Mouse (Mus musculus) hindbrain, embryonic 16.5 days (tissue): ENCODE measurements around the gene Shank3. TPM values are rescaled to one million over a fixed set of nuclear protein-coding genes. Genes with fewer than 3 reads are reported as not detected.

Experiments
- ATAC-seq: fragments of 200-750 bp; cut with Nextera tagmentation; 2 replicates; pipeline ENCODE4 v1.8.0; 2017; ENCODE audit warnings: moderate TSS enrichment, moderate library complexity
- H3K27ac ChIP-seq: fragments of 300-500 bp; sonication (generic); 2 replicates; pipeline ENCODE4 v1.5.1; 2014; ENCODE audit warnings: low read depth, mild to moderate bottlenecking, control low read depth, low read length, moderate library complexity
- H3K27me3 ChIP-seq: fragments of 300-500 bp; sonication (generic); replicated peaks from 2 replicates; pipeline ENCODE4 v1.6.1; 2014; ENCODE audit warnings: low read length; ENCODE audit not compliant: control insufficient read depth, insufficient read depth
- H3K36me3 ChIP-seq: fragments of 300-500 bp; sonication (generic); 2 replicates; pipeline ENCODE4 v1.6.1; 2014; ENCODE audit warnings: mild to moderate bottlenecking, low read length, moderate library complexity, mixed read lengths; ENCODE audit not compliant: control insufficient read depth, insufficient read depth
- H3K4me1 ChIP-seq: fragments of 300-500 bp; sonication (generic); 2 replicates; pipeline ENCODE4 v1.6.1; 2014; ENCODE audit warnings: low read depth, low read length; ENCODE audit not compliant: control insufficient read depth, insufficient read depth
- H3K4me2 ChIP-seq: fragments of 300-500 bp; sonication (generic); 2 replicates; pipeline ENCODE4 v1.6.1; 2014; ENCODE audit warnings: mild to moderate bottlenecking, low read length, control low read depth, moderate library complexity
- H3K4me3 ChIP-seq: fragments of 300-500 bp; sonication (generic); 2 replicates; pipeline ENCODE4 v1.5.1; 2014; ENCODE audit warnings: mild to moderate bottlenecking, low read length, control low read depth, moderate library complexity
- H3K9ac ChIP-seq: fragments of 300-500 bp; sonication (generic); 2 replicates; pipeline ENCODE4 v1.6.1; 2014; ENCODE audit warnings: low read depth, mild to moderate bottlenecking, control low read depth, low read length, moderate library complexity
- H3K9me3 ChIP-seq: fragments of 300-500 bp; sonication (generic); 2 replicates; pipeline ENCODE4 v1.6.1; 2014; ENCODE audit warnings: mild to moderate bottlenecking, low read length, moderate library complexity; ENCODE audit not compliant: control insufficient read depth
- WGBS: fragments of 180-500 bp; shearing (Covaris S2); extraction: QIAGEN DNeasy Blood & Tissue Kit; methylation state at CpG from one replicate; pipeline ENCODE4 v1.1.7; 2014; 5-methylcytosine and 5-hydroxymethylcytosine counted together
- polyA plus RNA-seq: library from polyadenylated mRNA; unstranded; fragments of >200 nt; fragmentation: Nextera tagmentation; extraction: Ambion mirVana; gene quantifications from 2 replicates; pipeline ENCODE4 v1.2.1, GENCODE M21; 2015

Shank3 gene
- polyA plus RNA-seq, 1 experiment from 2014 or later, result 8.4 TPM

DNA sequence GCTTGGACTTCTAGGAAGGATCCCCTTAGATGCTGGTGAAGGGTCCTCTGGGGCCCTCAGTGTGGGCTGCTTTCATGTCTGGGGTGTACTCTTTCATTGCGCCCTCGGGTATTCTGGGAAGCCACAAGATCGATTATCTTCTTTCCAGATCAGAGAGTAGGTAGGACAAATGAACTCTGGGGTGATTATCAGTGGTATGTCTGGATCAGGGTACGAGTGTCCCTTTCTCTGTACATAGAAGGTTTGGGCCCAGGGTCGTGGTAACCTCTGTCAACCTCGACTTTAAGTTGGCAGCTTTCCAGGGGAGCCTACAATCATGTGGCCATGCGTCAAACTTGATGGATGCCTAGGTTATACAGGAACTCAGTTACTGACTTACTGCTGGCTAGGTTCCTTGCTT, 26.5 kb downstream of the Shank3 start:
- 0 out of 2 replicates have a peak, but pooled peaks cover 4% of the 10 kb centered on the region for H3K36me3 ChIP-seq
- WGBS, result 81% methylated on average over 7 of the region's 7 CpGs
- ATAC-seq, result no peak

DNA sequence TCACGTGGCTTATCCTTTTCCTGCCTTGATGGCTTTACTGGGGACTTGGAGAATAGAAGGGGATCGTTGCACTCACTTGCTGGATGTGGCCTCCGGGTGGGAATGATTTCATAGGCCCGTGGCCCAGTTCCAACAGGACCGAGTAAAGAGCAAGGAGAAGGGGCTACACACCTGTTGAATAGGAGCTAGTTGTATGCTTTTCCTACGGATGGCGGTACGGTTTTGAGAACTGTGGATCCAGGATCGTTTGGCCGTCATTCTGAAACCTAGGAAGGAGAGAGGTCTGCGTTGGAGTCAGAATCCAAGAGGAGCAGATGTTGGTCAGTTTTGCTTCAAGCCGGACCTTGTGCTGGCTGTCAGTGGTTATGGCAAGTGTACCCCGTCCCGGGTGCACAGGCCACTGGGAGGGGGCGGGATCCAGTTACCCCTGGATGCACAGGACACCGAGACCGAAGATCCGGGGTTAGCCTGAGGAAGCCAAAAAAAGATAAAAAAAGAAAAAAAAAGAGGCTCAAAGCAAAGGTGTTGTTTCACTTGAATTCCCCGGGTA, 27.4 kb downstream of the Shank3 start:
- Histone ChIP-seq H3K4me3 (no peak overlapping the region), H3K9me3 (no peaks in the 10 kb centered on the region), H3K4me2 (no peak overlapping the region), H3K27me3 (0 out of 2 replicates have a peak, but pooled peaks cover 2% of the 10 kb centered on the region), H3K9ac (no peak overlapping the region), H3K4me1 (peaks cover 14% of the 10 kb centered on the region), H3K36me3 (0 out of 2 replicates have a peak, but pooled peaks cover 4% of the 10 kb centered on the region), H3K27ac (no peak overlapping the region)
- no peak for ATAC-seq
- WGBS, result 90% methylated on average over 19 of the region's 19 CpGs

More for the DNA sequence above, 26.5 kb downstream of the Shank3 start:
- Histone ChIP-seq H3K4me3 (no peak overlapping the region), H3K9me3 (no peaks in the 10 kb centered on the region), H3K27me3 (0 out of 2 replicates have a peak, but pooled peaks cover 2% of the 10 kb centered on the region), H3K4me1 (peaks cover 14% of the 10 kb centered on the region), H3K27ac (no peak overlapping the region), H3K9ac (no peak overlapping the region), H3K4me2 (no peak overlapping the region)

DNA sequence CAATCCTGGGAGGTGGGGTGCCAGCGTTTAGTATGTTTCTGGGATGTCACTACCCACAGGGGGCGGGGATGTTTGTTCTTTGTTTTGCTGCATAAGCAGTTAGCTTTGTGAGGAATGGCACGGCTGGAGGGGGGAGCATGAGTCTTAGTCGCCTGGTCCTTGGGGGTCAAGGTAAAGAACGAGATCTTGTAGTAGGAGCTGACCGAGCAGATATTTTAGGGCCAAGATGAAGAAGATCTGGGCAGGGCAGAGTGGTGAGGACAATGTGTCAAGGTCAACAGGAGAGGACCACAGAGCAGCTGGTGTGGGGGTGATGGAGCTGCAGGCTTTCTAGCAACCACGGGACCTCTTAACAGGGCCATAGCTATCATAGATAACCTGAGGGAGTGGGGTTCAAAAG, 28.0 kb downstream of the Shank3 start:
- H3K27ac ChIP-seq, result no peak overlapping the region
- H3K36me3 ChIP-seq, result 0 out of 2 replicates have a peak, but pooled peaks cover 4% of the 10 kb centered on the region
- H3K9me3 ChIP-seq, result no peaks in the 10 kb centered on the region
- no peaks in the 10 kb centered on the region for H3K27me3 ChIP-seq
- H3K4me3 ChIP-seq, result no peak overlapping the region
- ATAC-seq, result no peak
- peaks cover 19% of the 10 kb centered on the region for H3K4me1 ChIP-seq
- H3K4me2 ChIP-seq, result no peak overlapping the region
- 74% methylated on average over 7 of the region's 7 CpGs for WGBS
- H3K9ac ChIP-seq, result no peak overlapping the region

DNA sequence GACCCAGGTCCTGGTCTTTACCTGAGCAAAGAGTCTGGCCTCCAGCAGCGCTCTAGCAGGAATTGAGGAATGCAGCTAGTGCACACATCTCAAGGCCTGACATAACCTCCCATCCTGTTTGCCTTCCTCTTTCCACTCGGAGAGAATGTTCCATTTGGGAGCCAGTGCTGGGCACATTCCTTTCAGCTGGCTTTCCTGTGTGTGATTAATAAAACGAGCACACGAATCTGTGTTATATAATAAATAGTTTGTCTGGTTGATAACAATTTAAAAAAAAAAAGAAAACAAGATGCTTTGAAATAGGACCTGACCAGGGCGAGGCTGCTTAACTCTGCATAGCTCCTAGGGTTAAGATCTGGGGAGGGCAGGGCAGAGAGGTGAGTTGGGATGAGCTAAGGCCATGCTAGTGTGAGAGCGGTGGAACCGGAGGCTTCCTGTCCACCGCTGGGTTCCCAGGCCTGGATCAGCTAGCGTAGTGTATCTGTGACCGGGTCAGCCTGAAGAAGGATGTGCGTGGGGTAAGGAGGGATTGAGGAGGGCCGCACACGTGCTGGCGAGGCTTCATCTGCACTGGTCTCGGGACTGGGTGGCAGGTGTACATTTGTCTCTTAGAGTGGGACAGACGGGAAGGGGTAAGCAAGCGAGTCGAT, 28.9 kb downstream of the Shank3 start:
- H3K4me1 ChIP-seq, result peaks cover 24% of the 10 kb centered on the region
- H3K4me2 ChIP-seq, result no peak overlapping the region
- H3K36me3 ChIP-seq, result 0 out of 2 replicates have a peak, but pooled peaks cover 4% of the 10 kb centered on the region
- H3K9me3 ChIP-seq, result no peaks in the 10 kb centered on the region
- no peak for ATAC-seq
- H3K27ac ChIP-seq, result no peak overlapping the region
- 89% methylated on average over 18 of the region's 18 CpGs for WGBS
- no peak overlapping the region for H3K4me3 ChIP-seq
- H3K27me3 ChIP-seq, result no peaks in the 10 kb centered on the region
- H3K9ac ChIP-seq, result no peak overlapping the region

DNA sequence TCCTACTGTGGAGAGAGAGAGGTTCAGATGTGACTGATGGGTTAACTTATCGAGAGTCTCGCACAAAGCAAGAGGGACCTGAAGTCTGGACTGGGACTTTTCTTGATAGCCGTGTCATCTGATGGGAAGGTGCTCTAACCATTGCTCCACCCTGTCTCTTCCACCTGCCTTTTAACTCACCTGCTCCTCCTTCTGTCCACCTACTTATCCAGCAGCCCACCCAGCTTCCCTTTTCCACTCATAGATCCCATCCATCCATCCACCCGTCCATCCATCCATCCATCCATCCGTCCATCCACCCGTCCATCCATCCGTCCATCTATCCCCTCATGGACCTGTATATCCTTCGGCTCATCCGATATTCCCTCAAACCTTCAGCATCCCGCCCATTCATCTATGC, 29.5 kb downstream of the Shank3 start:
- H3K4me2 ChIP-seq, result no peak overlapping the region
- 0 out of 2 replicates have a peak, but pooled peaks cover 4% of the 10 kb centered on the region for H3K36me3 ChIP-seq
- no peaks in the 10 kb centered on the region for H3K9me3 ChIP-seq
- no peak overlapping the region for H3K9ac ChIP-seq
- H3K4me1 ChIP-seq, result peaks cover 26% of the 10 kb centered on the region
- WGBS, result 96% methylated on average over 10 of the region's 10 CpGs
- no peaks in the 10 kb centered on the region for H3K27me3 ChIP-seq
- ATAC-seq, result no peak
- no peak overlapping the region for H3K4me3 ChIP-seq
- H3K27ac ChIP-seq, result no peak overlapping the region

DNA sequence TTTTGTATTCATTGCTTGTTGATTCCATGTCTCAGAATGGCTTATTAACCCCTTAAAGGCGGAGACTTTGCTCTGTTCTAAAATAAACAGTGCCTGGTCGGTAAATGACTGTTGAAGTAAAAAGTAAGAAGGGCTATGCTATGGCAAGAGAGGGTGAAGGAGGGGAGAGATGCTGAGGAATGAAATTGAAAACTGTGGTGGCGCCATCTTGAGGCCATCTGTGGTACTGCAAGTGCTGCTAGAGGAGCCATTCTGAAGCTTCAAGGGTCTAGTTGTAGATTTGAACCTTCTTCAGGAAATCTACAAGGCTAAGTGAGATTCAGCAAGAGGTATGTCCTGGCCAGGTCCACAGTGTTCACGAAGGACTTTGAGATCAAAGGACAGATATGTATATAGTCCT, 30.9 kb downstream of the Shank3 start:
- Histone ChIP-seq H3K4me3 (no peak overlapping the region), H3K27ac (no peak overlapping the region), H3K9me3 (no peaks in the 10 kb centered on the region), H3K36me3 (0 out of 2 replicates have a peak, but pooled peaks cover 4% of the 10 kb centered on the region), H3K4me1 (peaks cover 19% of the 10 kb centered on the region), H3K27me3 (no peaks in the 10 kb centered on the region), H3K4me2 (no peak overlapping the region), H3K9ac (no peak overlapping the region)
- 7% methylated on average over 4 of the region's 4 CpGs for WGBS
- ATAC-seq, result no peak

DNA sequence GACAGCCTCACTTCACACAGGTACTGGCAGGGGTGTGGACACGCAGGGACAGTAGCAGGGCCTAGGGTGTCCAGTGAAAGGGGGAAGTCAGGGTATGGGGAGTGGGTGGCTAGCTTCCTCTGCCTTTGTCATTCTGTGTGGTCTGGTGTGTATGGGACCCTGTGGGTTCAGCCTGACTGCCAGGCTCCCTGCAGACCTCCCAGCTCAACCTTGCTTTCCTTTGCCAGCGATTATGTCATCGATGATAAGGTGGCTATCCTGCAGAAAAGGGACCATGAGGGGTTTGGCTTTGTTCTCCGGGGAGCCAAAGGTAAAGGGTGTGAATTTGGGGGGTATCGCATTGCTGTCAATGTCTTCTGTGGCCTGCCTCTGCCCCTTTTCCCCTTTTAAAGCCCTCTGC, 32.0 kb downstream of the Shank3 start:
- no peak for ATAC-seq
- 87% methylated on average over 5 of the region's 5 CpGs for WGBS
- Histone ChIP-seq H3K4me3 (no peak overlapping the region), H3K9ac (no peak overlapping the region), H3K4me1 (peaks cover 19% of the 10 kb centered on the region), H3K4me2 (no peak overlapping the region), H3K9me3 (no peaks in the 10 kb centered on the region), H3K36me3 (0 out of 2 replicates have a peak, but pooled peaks cover 4% of the 10 kb centered on the region), H3K27me3 (no peaks in the 10 kb centered on the region), H3K27ac (no peak overlapping the region)

DNA sequence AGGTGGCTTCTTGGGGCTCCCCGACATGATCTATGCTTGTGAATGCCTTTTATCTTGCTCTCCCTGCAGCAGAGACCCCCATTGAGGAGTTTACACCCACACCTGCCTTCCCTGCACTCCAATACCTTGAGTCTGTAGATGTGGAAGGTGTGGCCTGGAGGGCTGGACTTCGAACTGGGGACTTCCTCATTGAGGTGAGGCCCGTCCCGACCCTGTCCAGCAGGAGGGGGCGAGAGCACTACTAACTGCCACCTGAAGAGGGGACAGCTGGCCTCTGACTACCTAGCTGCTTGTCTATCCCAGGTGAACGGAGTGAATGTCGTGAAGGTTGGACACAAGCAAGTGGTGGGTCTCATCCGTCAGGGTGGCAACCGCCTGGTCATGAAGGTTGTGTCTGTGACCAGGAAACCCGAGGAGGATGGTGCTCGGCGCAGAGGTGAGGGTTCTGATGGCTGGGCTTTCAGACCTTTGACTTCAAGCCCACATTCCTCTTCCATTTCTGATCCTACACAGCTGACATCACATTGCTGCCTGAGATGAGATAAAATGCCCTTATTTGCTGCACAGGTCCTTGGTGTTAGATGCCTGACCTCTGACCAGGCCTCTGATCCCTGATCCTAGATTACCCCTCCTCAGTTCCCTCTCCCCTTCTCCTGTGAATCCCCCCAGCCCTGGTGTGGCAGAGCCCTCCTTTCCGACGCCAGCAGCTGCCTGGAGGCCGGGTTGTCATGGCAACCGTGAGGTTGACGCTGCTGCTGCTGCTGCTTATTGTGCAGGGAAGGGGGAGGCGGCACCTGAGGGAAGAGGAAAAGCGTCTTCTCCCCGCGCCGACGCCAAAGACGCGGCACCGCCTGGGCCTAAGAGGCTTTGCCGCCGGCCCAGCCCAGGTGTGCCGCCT, 32.9 kb downstream of the Shank3 start:
- Histone ChIP-seq H3K9ac (peak overlapping the region; percentile 59), H3K4me3 (peak overlapping the region; percentile 38), H3K9me3 (no peaks in the 10 kb centered on the region), H3K4me2 (peak overlapping the region; percentile 56), H3K4me1 (peaks cover 19% of the 10 kb centered on the region), H3K27ac (peak overlapping the region; percentile 80), H3K27me3 (no peaks in the 10 kb centered on the region), H3K36me3 (no peaks in the 10 kb centered on the region)
- 25% methylated on average over 29 of the region's 29 CpGs for WGBS
- peak; percentile 77 for ATAC-seq
